Mouse (Mus musculus): ENCODE results near the gene Tapbp.

Gene Tapbp

DNA sequence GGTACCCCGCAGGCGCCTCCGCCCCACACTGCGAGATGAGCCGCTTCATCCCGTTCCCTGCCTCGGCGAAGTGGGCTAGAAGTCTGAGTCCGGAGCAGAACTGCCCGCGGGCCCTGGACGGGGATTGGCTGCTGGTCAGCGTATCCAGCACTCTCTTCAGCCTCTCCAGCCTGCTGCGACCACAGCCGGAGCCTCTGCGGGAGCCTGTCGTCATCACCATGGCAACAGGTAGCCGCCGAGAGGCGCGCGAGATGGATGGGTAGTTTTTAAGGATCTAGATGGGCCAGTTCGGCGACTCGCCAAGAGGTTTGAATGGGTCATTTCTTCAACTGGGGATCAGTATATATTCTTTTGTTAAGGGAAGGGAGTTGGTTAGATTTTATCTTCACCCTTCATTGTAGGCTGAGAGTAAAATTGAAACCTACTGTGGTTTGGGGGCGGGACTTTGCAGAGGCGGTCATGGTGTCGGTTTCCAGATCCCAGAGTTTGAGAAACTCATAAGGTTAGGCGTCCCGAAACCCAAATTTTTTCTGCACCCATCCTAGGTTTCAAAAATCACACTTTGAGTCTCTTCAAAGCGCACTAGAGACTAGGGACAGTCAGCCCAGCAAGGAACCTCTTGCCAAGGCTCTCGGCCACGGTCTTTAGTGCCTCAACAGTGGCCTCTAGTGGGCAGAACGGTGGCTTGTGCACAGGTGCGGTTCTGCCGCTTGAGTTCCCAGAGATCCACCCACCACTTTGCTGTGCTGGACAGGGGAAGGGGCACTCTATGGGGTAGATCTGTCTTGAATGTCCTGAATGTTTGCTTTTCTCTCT lies 4.8 kb downstream of the Tapbp start:
- DNase-seq (ENCODE audit: low spot score in 2 of 2): peak; percentile 76 to 85

DNA sequence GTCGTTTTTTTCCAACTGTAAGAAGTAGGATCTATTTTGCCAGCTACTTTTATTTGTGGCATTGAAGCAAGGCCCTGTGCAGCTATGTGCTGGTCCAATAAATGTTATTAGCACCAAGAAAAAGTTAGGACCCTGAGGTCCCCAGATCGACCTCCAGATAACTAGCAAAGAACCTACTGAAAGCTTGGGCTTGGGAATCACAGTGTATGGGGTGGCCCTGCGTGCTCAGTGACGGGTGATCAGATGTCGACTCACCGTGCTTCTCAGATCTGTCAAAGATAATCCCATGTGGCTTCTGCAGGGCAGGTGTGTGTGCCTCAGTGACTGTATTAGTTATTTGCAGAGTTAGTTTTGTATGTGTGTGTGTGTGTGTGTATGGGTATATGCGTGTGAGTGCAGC lies 5.7 kb downstream of the Tapbp start:
- no peak for DNase-seq (ENCODE audit: low spot score in 2 of 2)

DNA sequence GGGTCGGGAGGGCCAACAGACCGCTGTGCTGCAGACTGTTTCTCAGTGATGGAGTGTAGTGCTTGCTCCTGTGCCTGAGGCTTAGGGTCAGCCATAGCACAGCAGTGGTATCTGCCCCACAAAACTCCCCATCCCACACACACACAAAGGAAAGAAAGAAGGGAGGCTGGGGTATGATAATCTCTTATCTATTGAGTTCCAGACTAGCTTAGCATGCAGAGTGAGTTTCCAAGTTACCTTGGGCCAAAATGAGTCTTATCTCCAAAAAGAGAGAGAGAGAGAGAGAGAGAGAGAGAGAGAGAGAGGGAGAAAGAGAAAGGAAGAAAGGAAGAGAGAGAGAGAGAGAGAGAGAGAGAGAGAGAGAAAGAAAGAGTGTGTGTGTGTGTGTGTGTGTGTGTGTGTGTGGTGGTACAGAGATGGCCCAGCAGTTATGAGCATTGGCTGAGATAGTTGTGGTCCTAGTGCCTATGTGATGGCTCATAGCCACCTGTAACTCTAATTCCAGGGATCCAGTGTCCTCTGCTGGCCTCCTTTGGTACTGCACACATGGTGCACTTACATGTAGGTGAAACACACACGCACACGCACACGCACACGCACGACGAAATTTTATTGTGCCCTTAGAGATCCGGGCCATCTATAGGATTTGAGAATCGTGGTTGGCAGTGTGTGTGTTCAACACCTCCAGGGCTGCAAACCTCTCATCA lies 9.0 kb downstream of the Tapbp start:
- DNase-seq (ENCODE audit: low spot score in 2 of 2): no peak

DNA sequence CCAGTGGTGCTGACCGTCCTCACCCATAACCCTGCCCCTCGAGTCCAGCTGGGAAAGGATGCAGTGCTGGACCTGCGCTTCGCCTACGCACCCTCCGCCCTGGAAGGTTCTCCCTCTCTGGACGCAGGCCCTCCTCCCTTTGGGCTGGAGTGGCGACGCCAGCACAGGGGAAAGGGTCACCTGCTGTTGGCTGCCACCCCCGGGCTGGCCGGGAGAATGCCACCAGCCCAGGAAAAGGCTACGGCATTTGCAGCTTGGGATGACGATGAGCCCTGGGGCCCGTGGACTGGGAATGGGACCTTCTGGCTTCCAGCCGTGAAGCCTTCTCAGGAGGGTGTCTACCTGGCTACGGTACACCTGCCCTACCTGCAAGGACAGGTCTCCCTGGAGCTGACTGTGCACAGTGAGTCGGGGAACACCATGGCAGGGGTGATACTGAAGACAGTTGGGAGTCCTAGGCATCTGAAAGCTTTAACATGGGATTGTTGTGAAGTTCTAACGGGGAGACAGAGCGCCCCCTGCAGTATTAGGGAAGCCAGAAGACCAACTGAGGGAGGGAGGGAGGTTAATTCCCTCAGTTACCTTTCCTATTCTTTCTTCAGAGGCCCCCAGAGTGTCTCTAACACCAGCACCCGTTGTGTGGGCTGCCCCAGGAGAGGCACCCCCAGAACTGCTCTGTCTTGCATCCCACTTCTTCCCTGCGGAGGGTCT lies 9.9 kb downstream of the Tapbp start:
- no peak for DNase-seq (ENCODE audit: low spot score in 2 of 2)

DNA sequence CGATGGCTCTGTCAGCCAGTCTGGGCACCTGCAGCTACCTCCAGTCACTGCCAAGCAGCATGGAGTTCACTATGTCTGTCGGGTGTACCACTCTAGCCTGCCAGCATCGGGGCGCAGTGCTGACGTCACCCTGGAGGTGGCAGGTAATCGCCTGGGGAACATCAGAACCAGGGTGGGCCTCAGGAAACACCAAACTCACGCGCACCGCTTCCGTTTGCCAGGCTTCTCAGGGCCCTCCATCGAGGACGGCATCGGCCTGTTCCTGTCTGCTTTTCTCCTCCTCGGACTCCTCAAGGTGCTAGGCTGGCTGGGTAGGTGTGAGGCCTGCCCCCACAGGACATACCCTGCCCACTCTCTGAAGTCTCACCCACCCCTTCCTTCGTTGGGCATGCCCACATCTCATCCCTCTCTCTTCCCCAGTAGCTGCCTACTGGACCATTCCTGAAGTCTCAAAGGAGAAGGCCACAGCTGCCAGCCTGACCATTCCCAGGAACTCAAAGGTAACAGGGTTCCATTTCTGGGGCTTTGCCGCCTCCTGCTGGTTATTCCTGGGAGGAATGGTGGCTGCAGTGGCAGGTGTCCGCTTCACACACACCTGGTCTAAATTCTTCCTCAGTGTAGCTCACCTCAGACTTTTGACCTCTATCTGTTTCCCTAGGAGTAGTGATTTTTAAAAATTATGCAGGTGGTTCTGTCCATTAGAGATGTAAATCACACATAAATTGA lies 10.7 kb downstream of the Tapbp start:
- no peak for DNase-seq (ENCODE audit: low spot score in 2 of 2)

DNA sequence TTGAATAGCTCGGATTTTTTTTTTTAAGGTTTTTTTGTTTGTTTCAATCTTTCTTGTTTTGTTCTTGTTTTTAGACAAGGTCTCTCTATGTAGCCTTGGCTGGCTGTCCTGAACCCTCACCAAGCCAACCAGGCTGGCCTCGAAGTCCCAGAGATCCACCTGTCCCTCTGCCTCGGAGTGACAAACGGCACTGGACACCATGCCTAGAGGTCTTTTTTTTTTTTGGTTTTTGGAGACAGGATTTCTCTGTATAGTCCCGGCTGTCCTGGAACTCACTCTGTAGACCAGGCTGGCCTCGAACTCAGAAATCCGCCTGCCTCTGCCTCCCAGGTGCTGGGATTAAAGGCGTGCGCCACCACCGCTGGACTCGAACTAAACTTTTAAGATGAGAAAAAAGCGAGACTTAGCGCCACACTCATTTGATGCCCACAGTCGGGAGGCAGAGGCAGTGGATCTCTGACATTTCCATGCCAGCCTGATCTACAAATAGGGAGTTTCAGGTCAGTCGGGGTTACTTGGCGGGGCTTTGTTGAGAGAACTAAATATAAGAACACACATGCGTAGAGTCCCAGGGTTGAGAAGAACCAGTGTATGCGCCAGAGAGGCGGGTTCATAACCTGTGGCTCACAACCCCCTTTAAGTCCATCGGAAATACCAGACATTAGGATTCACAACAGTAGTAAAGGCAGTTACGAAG lies 12.7 kb downstream of the Tapbp start:
- no peak for DNase-seq (ENCODE audit: low spot score in 2 of 2)

DNA sequence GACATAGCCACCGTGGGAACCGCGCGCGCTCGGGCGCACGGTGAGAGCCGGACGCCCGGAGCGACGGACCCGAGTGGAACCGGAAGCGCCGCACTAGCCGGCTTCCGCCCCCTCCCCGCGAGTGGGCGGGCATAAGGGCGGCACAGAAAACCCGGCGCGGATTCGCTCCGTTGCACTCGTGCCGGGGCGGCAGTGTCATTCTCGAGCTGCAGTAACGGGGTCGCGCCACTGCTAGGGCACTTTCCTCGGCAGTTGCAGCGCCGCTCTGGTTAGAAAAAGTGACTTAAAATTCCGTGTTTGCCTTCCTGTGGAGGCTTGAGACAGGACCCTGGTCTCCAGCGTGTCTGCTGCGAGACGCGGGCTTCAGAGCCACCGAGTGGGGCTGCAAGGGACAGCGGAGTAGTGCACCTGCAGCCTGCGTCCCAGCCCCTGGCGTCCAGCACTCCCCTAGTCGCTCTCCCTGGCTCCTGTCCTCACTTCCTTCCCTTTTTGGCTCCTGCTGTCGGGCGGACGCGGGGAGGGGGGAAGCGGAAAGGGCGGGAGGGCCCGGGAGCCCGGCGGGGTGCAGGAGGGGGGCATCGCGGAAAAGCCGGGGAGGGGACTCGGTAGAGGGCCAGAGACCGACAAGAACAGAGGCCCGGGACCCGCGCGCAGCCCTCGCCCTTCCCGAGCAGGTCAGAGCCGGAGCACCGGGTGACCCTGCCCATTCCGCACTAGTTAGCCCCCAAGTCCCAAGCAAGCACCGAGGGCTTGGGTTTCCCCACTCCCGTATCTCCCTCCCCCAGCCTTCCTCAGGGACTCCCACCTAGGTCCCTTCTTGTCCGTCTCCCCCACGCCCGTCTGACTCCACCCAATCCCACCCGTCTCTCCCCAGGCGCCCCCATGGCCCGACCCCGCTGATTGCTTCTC lies 13.9 kb downstream of the Tapbp start, which contains the start of gene Rgl2:
Rgl2 (plus strand) TSS at position 173 of the 909 bp plus-strand sequence.
- DNase-seq (ENCODE audit: low spot score in 2 of 2): peak; percentile 91 to 93

DNA sequence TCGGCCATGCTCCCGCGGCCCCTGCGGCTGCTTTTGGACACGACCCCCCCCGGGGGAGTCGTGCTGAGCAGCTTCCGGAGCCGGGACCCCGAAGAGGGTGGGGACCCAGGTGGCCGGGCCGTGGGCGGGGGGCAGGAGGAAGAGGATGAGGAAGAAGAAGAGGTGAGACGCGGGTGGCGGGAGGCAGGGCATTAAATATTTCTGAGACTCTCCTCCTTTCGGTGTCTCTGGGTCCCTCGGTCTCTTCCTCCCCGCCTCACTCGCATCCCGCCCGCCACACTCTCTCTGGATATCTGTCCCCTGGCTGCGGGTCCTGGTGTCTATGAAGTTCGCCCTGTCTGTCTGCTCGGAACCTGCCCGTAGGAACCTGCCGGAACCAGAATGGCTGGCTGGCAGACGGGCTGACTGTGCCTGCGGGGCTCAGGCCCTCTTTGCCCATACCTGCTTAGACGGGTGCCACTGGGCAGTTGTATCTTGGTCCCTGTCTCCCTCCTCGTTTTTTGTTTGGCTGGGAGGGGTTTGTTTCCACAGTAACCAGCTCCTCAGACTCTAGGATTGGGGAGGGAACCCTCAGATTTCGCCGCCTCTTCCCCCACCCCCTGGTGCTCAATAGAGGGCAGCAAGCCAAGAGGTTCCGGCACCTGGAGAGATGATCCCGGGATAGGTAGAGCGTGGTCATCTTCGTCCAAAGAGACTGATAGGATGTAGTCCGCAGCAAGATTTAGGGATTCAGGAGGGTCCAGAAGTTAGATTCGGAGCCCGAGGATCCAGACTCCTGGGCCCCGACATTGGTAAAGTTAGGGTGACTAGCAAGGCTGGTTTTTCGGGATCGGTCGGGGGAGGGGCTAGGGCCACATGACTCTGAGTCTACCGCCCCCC lies 14.8 kb downstream of the Tapbp start:
- DNase-seq (ENCODE audit: low spot score in 2 of 2): peak; percentile 71 to 74

DNA sequence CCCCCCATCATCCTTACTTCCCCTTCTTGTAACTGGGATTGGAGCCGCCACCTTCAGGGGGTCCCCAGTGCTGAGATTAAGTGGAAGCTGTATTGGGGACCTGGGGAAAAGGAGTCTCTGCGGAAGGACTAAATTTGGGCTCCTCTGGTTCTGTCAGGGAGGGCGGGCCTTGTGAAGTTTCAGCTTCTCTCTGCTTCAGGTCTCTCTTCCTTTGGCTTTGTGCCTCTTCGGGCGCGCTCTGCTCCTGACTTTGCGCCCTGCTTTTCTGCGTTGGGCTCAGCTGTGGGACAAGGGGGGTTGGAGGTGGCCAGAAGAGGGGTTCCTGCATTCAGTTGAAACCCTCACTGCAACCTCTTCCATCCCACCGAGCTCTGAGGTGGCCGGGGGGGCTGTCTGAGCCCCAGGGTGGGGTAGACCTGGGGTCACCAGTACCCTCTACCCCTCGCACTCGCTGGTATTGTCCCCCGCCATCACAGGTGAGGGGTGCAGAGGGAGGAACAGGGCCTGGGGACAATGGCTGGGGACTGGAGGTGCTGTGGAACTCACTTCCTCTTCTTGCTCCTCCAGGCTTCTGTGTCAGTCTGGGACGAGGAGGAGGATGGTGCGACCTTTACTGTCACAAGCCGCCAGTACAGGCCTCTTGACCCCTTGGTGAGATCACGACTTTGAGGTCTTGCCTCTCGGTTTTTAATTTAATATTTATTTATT lies 15.6 kb downstream of the Tapbp start:
- DNase-seq (ENCODE audit: low spot score in 2 of 2): no peak

DNA sequence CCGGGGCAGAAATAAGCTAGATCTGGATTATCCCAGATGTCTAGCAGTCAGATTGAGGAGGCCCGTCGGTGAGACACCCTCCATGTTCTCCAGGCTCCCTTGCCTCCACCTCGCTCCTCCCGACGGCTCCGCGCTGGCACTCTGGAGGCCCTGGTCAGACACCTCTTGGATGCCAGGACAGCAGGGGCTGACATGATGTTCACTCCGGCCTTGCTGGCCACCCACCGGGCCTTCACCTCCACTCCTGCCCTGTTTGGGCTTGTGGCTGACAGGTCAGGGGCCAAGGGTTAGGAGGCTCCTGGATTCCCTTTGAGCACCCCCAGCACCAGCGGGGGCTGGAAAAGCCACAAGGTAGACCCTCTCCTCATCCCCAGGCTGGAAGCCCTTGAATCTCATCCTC lies 16.2 kb downstream of the Tapbp start:
- DNase-seq (ENCODE audit: low spot score in 2 of 2): no peak

DNA sequence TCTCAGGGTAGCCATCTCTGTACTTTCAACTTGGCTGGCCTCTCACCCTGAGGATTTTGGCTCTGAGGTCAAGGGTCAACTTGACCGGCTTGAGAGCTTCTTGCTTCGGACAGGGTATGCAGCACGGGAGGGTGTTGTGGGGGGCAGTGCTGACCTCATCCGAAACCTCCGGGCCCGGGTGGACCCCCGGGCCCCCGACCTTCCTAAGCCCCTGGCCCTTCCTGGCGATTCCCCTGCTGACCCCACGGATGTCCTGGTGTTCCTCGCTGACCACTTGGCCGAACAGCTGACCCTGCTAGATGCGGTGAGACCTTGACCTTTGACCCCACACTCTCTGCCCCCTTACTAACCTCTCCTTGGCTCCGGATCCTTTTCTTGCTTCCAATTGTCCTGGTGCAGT lies 16.7 kb downstream of the Tapbp start:
- no peak for DNase-seq (ENCODE audit: low spot score in 2 of 2)

DNA sequence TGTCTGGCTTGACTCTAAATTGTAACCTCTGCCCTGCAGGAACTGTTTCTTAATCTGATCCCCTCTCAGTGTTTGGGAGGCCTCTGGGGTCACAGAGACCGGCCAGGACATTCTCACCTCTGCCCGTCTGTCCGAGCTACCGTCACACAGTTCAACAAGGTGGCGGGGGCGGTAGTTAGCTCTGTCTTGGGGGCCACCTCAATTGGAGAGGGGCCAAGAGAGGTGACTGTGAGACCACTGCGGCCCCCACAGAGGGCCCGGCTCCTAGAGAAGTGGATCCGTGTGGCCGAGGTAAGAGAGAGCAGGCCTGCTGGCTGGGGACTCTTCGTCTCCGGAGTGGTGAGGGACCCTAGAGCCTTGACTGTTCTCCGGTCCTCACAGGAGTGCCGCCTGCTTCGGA lies 17.3 kb downstream of the Tapbp start:
- no peak for DNase-seq (ENCODE audit: low spot score in 2 of 2)

DNA sequence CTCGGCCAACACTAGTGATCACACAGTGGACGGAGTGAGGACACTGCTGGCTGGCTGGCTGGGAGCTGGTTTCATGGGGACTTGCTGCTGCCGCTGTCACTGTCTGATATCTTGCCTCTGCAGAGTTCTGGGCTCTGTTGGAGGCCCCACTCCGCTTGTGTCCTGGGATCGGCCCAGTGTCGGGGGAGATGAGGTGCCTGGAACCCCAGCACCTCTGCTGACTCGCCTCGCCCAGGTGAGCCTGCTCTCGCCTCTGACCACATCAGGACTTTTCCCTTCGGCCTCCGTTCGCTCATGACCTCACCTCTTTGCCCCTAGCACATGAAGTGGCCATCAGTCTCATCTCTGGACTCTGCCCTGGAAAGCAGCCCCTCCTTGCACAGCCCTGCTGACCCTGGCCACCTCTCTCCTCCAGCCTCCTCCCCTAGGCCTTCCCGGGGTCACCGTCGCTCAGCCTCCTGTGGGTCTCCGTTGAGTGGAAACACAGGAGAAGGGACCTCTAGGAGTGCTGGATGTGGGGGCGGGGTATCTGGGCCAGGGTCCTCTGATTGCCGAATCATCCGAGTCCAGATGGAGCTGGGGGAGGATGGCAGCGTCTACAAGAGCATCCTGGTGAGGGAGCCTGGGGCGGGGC lies 19.8 kb downstream of the Tapbp start:
- no peak for DNase-seq (ENCODE audit: low spot score in 2 of 2)

DNA sequence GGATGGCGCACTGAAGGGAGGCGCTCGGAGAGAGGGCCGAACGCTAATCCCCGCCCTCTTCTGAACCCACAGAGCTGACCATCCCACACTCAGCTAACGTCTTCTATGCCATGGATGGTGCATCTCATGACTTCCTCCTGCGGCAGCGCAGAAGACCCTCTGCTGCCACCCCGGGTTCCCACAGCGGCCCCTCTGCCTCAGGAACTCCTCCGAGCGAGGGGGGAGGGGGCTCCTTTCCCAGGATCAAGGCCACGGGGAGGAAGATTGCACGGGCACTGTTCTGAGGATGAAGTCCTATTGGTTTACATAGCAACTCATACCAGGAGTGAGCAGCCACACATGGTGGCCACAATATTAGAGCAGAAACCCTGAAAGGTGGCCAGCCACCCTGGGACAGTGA lies 21.3 kb downstream of the Tapbp start:
- no peak for DNase-seq (ENCODE audit: low spot score in 2 of 2)

DNA sequence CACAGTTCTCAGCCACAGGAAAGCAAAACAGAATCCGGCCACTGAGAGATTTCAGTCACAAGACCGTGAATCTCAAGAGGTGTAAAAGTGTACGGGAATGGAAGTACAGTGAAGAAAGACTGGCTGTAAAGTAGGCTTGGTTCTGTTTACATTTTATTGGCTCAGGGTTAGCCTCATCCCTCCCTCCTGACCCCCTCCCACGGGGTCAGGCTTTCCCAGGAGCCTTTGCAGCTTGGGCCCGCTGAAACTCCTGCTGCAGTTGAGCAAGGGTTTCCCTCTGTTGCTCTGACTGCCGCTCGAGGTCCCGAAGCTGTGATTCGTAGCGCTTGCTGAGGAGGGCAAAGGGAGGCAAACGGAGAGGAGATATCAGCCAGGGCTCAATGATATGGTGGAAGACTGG lies 23.1 kb downstream of the Tapbp start:
- DNase-seq (ENCODE audit: low spot score in 2 of 2): no peak

DNA sequence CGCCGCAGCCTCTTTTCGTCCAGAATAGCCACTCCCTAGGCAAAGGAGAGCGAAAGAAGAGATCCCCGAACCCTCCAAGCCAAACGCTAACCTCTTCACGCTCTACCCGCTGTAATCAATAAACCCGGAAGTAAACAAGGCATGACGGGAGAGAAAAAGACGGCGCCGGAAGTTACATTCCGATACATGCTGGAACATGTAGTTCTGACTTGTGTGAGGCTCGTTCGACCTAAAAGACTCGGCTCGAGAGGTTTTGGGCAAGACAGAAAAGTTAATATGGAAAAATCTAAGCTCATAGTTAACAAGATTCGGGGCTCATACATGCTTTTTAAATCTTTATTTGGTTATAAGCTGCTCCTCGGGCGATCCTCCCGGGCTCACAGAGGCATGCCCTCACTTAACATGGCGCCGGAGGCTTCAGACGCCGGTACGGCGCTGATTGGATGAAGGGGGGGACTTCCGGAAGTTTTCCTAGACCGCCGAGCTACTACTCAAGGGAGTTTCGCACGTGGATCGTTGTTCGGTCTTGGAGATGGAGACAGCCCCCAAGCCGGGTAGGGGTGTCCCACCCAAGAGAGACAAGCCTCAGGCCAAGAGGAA lies 24.6 kb downstream of the Tapbp start, which contains the start of the genes Pfdn6 and Wdr46:
Pfdn6 (minus strand) TSS at position 138 of the 600 bp plus-strand sequence.
Wdr46 (plus strand) TSS at position 455 of the 600 bp plus-strand sequence.
- DNase-seq (ENCODE audit: low spot score in 2 of 2): peak; percentile 86 to 92

DNA sequence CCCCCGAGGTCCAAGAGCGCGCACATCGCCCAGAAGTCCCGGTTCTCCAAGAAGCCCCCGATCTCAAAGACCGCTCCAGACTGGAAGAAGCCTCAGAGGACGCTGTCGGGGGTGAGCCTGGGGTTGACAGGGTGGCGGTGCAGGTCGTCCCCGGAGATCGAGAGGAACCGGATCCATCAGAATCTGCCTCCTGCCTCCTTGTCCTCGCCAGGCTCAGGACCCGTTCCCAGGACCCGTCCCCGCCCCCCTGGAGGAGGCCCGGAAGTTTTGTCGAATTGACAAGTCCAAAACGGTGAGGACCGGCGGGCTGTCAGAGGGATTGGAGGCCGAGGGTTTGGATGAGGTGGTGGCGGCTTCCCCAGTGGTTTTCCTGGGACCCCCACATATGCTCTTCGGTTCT lies 25.3 kb downstream of the Tapbp start:
- no peak for DNase-seq (ENCODE audit: low spot score in 2 of 2)
